Mouse (Mus musculus) spleen, adult 2 months (tissue): Measurements from ENCODE around the gene Tnfsf15.

Experiments used
- CTCF ChIP-seq: fragments of 200-500 bp; IDR thresholded peaks from 2 replicates; pipeline ENCODE4 v1.5.1; 2011; ENCODE audit warnings: mild to moderate bottlenecking, inconsistent platforms; ENCODE audit not compliant: insufficient read depth, insufficient read length, insufficient replicate concordance; ENCODE audit errors: extremely low read depth
- POLR2A ChIP-seq: fragments of 200-500 bp; IDR thresholded peaks from 2 replicates; pipeline ENCODE4 v1.6.1; 2011; ENCODE audit warnings: low read depth, low read length, inconsistent platforms

GRCm38 (mm10) chr4:63765050-63765449, 20.1 kb upstream of the Tnfsf15 start:
- no peak for TF ChIP-seq POLR2A
- TF ChIP-seq CTCF: no peak
